ENCODE assay signal across 27 mouse cellular contexts in the genomic region with DNA sequence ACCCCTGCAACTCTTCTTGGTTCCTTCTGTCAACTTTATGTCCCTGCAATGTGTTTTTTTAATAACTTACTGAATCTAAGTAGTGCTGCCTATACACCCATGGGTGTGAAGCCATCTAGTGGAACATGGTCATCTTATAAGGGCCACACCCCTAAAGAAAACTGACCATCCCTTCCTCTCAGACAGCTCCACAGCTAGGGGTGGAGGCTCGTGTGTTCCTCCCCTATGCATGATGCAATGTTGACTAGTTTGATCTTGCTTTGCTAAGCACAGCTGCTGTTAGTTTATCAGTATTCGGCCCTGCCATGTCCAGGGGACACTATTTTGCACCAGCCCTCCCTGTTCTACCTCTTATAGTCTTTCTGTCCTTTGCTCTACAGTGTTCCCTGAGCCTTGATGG.
DNase-seq lines count a peak whose midpoint lies in the region; ATAC-seq and TF ChIP-seq lines count a peak whose summit lies in the region.
"Had no signal": no experiment of that assay in that cellular context is flagged by ENCODE, and none has a peak within 500 bp of the region (broad histone marks: within the 10 kb centered on the region; RNA-seq: fewer than 3 reads in every experiment).

No protein-coding gene starts in this region.

- H3K9ac ChIP-seq in heart, embryonic 12.5 days: no peak overlapping the region
- H3K9ac ChIP-seq in intestine, postnatal 0 days (ENCODE audit: low read depth, low read length): no peak overlapping the region
- H3K9ac ChIP-seq in liver, embryonic 16.5 days (ENCODE audit: low read depth, low read length): no peak overlapping the region
- H3K9ac ChIP-seq in stomach, postnatal 0 days (ENCODE audit: low read length): no peak overlapping the region
- H3K9ac ChIP-seq in hindbrain, embryonic 11.5 days (ENCODE audit: low read depth, low read length): no peak overlapping the region
- H3K9ac ChIP-seq: embryonic facial prominence, embryonic 12.5 days; limb, embryonic 15.5 days had no signal

- H3K9me3 ChIP-seq in heart, embryonic 12.5 days (replicated peaks): no peaks in the 10 kb centered on the region
- no peaks in the 10 kb centered on the region for H3K9me3 ChIP-seq in intestine, postnatal 0 days (ENCODE audit: control insufficient read depth)
- H3K9me3 ChIP-seq in liver, embryonic 16.5 days (replicated peaks; ENCODE audit: control insufficient read depth, low read length): no peaks in the 10 kb centered on the region
- no peaks in the 10 kb centered on the region for H3K9me3 ChIP-seq in stomach, postnatal 0 days (ENCODE audit: control insufficient read depth, low read length)
- no peaks in the 10 kb centered on the region for H3K9me3 ChIP-seq in hindbrain, embryonic 11.5 days (ENCODE audit: control insufficient read depth, low read length)
- H3K9me3 ChIP-seq: embryonic facial prominence, embryonic 12.5 days; G1E; limb, embryonic 15.5 days; midbrain, embryonic 10.5 days had no signal

- peak; percentile 78; the same call in 1 of the 2 replicates for ATAC-seq in heart, embryonic 12.5 days (ENCODE audit: insufficient number of reproducible peaks, low FRiP score)
- ATAC-seq in intestine, postnatal 0 days: peak; percentile 53; the same call in 1 of the 2 replicates
- ATAC-seq in liver, embryonic 16.5 days (ENCODE audit: low read depth): peak; percentile 72
- ATAC-seq in stomach, postnatal 0 days (ENCODE audit: low FRiP score, low TSS enrichment): peak; percentile 95
- no peak for ATAC-seq in hindbrain, embryonic 11.5 days (ENCODE audit: low FRiP score)
- ATAC-seq: forebrain, embryonic 14.5 days; hindbrain, embryonic 16.5 days had no signal

- no peak for DNase-seq in heart, adult 18-20 months
- peak; percentile 36 for DNase-seq in stomach, postnatal 0 days (ENCODE audit: low spot score)
- DNase-seq in urinary bladder, postnatal 4 days (ENCODE audit: low spot score in 2 of 2): no peak
- no peak for DNase-seq in gastrocnemius, postnatal 25 days
- no peak for DNase-seq in hindbrain, embryonic 11.5 days (ENCODE audit: low spot score)
- DNase-seq: adrenal gland, adult 8-10 months; B cell, adult 2 months; cerebellum, adult 18-20 months; cerebellum, postnatal 14 days; heart, adult 2 months; kidney, adult 11 months; left cerebral cortex, postnatal 4 days; lung, postnatal 4 days; right cerebral cortex, postnatal 14 days; thymus, postnatal 14 days had no signal

- no peak overlapping the region for H3K4me2 ChIP-seq in heart, embryonic 12.5 days
- H3K4me2 ChIP-seq in intestine, postnatal 0 days (replicated peaks; ENCODE audit: low read depth): no peak overlapping the region
- no peak overlapping the region for H3K4me2 ChIP-seq in liver, embryonic 16.5 days (ENCODE audit: low read depth, low read length)
- no peak overlapping the region for H3K4me2 ChIP-seq in stomach, postnatal 0 days (replicated peaks; ENCODE audit: low read depth)
- no peak overlapping the region for H3K4me2 ChIP-seq in hindbrain, embryonic 11.5 days (replicated peaks; ENCODE audit: low read depth, low read length)
- H3K4me2 ChIP-seq: embryonic facial prominence, embryonic 12.5 days; limb, embryonic 15.5 days had no signal

- no peaks in the 10 kb centered on the region for H3K36me3 ChIP-seq in heart, embryonic 12.5 days
- no peaks in the 10 kb centered on the region for H3K36me3 ChIP-seq in intestine, postnatal 0 days (ENCODE audit: control insufficient read depth, insufficient read depth)
- H3K36me3 ChIP-seq in liver, embryonic 16.5 days (ENCODE audit: control insufficient read depth, insufficient read depth): no peaks in the 10 kb centered on the region
- no peaks in the 10 kb centered on the region for H3K36me3 ChIP-seq in stomach, postnatal 0 days (ENCODE audit: control insufficient read depth, insufficient read depth, low read length)
- no peaks in the 10 kb centered on the region for H3K36me3 ChIP-seq in hindbrain, embryonic 11.5 days (ENCODE audit: control insufficient read depth, insufficient read depth, low read length)
- H3K36me3 ChIP-seq: embryonic facial prominence, embryonic 12.5 days; G1E; limb, embryonic 15.5 days; midbrain, embryonic 10.5 days had no signal

- WGBS in heart, embryonic 12.5 days: 61% methylated on average over 2 of the region's 2 CpGs
- WGBS in intestine, postnatal 0 days: 48% methylated on average over 2 of the region's 2 CpGs
- 32% methylated on average over 2 of the region's 2 CpGs for WGBS in liver, embryonic 16.5 days (ENCODE audit: insufficient replicate concordance)
- WGBS in stomach, postnatal 0 days: 41% methylated on average over 2 of the region's 2 CpGs
- 77% methylated on average over 2 of the region's 2 CpGs for WGBS in hindbrain, embryonic 11.5 days

- H3K27ac ChIP-seq in heart, embryonic 12.5 days (ENCODE audit: poor library complexity, severe bottlenecking): no peak overlapping the region
- H3K27ac ChIP-seq in intestine, postnatal 0 days (ENCODE audit: low read depth, low read length): no peak overlapping the region
- H3K27ac ChIP-seq in liver, embryonic 16.5 days (ENCODE audit: low read length): no peak overlapping the region
- H3K27ac ChIP-seq in stomach, postnatal 0 days (replicated peaks): no peak overlapping the region
- no peak overlapping the region for H3K27ac ChIP-seq in hindbrain, embryonic 11.5 days (ENCODE audit: low read depth, low read length)
- H3K27ac ChIP-seq: embryonic facial prominence, embryonic 12.5 days; heart, adult 2 months; kidney, postnatal 0 days; left cerebral cortex, adult 2 months; limb, embryonic 15.5 days; midbrain, embryonic 10.5 days had no signal

- H3K4me3 ChIP-seq in heart, embryonic 12.5 days: no peak overlapping the region
- no peak overlapping the region for H3K4me3 ChIP-seq in intestine, postnatal 0 days (ENCODE audit: low read depth, low read length)
- H3K4me3 ChIP-seq in liver, embryonic 16.5 days (ENCODE audit: low read depth, low read length): no peak overlapping the region
- no peak overlapping the region for H3K4me3 ChIP-seq in stomach, postnatal 0 days (ENCODE audit: low read depth, low read length)
- no peak overlapping the region for H3K4me3 ChIP-seq in hindbrain, embryonic 11.5 days (ENCODE audit: low read depth, low read length)
- H3K4me3 ChIP-seq: embryonic facial prominence, embryonic 12.5 days; erythroblast, embryonic 14.5 days; heart, adult 2 months; left cerebral cortex, adult 2 months; limb, embryonic 15.5 days; midbrain, embryonic 10.5 days had no signal

- H3K27me3 ChIP-seq in heart, embryonic 12.5 days (replicated peaks): no peaks in the 10 kb centered on the region
- H3K27me3 ChIP-seq in intestine, postnatal 0 days (replicated peaks; ENCODE audit: control insufficient read depth, insufficient read depth, low read length): no peaks in the 10 kb centered on the region
- no peaks in the 10 kb centered on the region for H3K27me3 ChIP-seq in liver, embryonic 16.5 days (ENCODE audit: control insufficient read depth, insufficient read depth, low read depth, low read length)
- H3K27me3 ChIP-seq in stomach, postnatal 0 days (ENCODE audit: control insufficient read depth, insufficient read depth, low read length): no peaks in the 10 kb centered on the region
- no peaks in the 10 kb centered on the region for H3K27me3 ChIP-seq in hindbrain, embryonic 11.5 days (ENCODE audit: control insufficient read depth, insufficient read depth, low read length)
- H3K27me3 ChIP-seq: embryonic facial prominence, embryonic 12.5 days; limb, embryonic 15.5 days had no signal

- TF ChIP-seq EP300 in stomach, postnatal 0 days (optimal IDR thresholded peaks at IDR 0.05): no peak

- no peak for TF ChIP-seq CTCF in intestine, postnatal 0 days (IDR thresholded peaks at IDR 0.05; ENCODE audit: low read depth)
- no peak for TF ChIP-seq CTCF in stomach, postnatal 0 days (IDR thresholded peaks at IDR 0.05; ENCODE audit: low read depth)

- 0 out of 2 replicates have a peak, but pooled peaks cover 4% of the 10 kb centered on the region for H3K4me1 ChIP-seq in heart, embryonic 12.5 days (replicated peaks)
- H3K4me1 ChIP-seq in intestine, postnatal 0 days (replicated peaks; ENCODE audit: control insufficient read depth, insufficient read depth, low read length): no peaks in the 10 kb centered on the region
- H3K4me1 ChIP-seq in liver, embryonic 16.5 days (ENCODE audit: control insufficient read depth, low read depth, low read length): no peaks in the 10 kb centered on the region; the same call in 1 of the 2 replicates
- H3K4me1 ChIP-seq in stomach, postnatal 0 days (replicated peaks; ENCODE audit: control insufficient read depth, insufficient read depth): no peaks in the 10 kb centered on the region
- no peaks in the 10 kb centered on the region for H3K4me1 ChIP-seq in hindbrain, embryonic 11.5 days (replicated peaks; ENCODE audit: control insufficient read depth, insufficient read depth, low read length)
- H3K4me1 ChIP-seq: embryonic facial prominence, embryonic 12.5 days; limb, embryonic 15.5 days had no signal
